Mouse (Mus musculus) cerebral cortex, adult 2 months (tissue): ENCODE data around the gene Prkce.

Experiments used
- WGBS: fragments of 180-500 bp; shearing (Covaris S2); methylation state at CpG from one replicate; pipeline ENCODE4 v1.1.7; 2018; 5-methylcytosine and 5-hydroxymethylcytosine counted together

The Prkce gene

DNA sequence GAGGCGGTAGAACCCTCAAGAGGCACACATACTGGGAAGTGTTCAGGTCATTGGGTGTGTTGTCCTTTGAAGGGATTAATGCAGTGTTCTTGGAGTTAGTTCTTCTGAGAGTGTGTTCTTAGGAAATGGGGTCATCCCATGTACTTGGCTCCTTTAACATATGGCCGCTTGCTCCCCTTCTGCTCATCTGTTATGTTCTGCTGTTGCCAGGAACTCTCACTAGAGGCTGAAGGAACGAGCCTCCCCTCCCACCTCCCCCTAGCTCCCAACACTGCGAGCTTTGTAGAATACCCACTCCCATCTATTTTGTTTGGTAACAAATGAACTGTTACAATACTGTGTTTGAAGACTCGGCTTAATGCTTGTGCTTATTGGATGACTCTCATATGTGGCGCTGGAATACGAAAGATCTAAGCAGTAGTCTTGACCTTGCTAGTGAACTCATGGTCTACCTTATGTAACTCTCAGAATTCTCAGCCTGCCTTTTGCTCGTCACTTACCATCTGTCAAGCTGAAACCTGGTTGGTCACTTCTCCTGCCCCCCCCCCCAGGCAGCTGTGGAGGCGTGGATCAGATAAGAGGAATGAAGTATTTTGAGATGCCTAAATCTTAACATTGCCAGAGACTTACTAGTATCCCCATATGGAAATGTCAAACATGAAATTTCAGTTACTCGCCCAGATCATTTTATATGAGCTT lies 58.1 kb downstream of the Prkce start:
- 60% methylated on average over 10 of the region's 10 CpGs for WGBS

DNA sequence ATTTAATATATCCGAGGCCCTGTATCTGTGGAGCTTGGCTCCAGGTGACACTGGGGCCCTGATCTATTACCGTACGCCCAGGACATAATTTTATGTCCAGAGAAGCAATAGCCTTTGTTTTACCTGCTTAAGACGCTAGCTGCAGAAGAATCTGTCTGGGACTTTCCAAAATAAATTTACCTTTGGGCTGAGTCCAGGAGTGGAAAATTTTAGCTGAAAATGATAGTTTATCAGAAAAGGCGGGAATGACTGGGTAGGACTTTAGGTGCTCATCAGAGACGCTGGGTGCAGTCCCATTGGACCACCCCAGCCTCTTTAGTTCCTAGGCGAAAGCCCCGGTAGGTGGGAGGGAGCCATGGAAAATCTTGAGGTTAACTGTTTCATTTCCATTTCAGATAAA lies 58.6 kb downstream of the Prkce start:
- 57% methylated on average over 8 of the region's 8 CpGs for WGBS

GRCm38 (mm10) chr17:86226635-86227034 lies 59.0 kb downstream of the Prkce start:
- 62% methylated on average over 7 of the region's 7 CpGs for WGBS

- WGBS: 61% methylated on average over 3 of the region's 3 CpGs
Observed at GRCm38 (mm10) chr17:86227389-86227788, 59.8 kb downstream of the Prkce start.

- 55% methylated on average over 8 of the region's 8 CpGs for WGBS
Observed at GRCm38 (mm10) chr17:86228850-86229249, 61.3 kb downstream of the Prkce start.

DNA sequence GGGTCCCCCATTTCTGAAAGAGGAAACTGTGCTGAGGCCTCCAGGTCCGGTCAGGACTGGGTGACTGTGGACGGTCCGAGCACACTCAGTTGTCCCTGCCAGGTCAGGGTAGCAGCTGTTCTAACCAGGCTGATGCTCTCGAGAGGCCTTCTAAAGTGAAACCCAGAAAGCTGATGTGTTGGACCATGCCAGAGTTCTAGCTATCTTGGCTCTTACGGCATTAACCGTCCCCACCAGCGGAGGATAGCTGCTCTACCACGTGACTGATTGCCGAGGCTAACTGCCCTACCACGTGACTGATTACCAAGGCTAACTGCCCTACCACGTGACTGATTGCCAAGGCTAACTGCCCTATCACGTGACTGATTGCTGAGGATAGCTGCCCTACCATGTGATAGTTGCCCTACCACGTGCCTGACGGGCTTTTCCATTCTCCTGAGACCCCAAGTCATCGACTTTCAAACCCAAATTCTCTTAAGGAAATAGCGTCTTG lies 62.6 kb downstream of the Prkce start:
- WGBS: 89% methylated on average over 16 of the region's 16 CpGs

- WGBS: 48% methylated on average over 12 of the region's 12 CpGs
Observed at GRCm38 (mm10) chr17:86231741-86232179, 64.2 kb downstream of the Prkce start.

DNA sequence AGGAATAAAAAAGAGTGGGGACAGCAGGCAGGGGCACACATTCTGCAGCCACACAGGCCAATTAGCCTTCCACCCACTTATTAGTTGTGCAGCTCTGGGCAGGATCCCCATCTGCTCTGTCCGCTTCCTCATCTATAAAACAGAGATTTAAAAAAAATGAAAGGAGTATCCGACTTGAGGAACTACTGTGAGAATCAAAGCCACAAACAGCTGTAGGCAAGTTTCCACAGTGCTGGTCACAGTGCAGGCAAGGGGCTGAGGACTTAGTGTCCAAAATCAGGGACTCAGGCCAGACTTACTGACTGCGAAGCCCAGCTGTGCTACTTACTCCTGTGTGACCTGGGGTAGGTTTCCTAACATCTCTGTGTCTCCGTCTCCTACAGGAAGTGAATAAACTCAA lies 64.7 kb downstream of the Prkce start:
- WGBS: 67% methylated on average over 4 of the region's 4 CpGs

DNA sequence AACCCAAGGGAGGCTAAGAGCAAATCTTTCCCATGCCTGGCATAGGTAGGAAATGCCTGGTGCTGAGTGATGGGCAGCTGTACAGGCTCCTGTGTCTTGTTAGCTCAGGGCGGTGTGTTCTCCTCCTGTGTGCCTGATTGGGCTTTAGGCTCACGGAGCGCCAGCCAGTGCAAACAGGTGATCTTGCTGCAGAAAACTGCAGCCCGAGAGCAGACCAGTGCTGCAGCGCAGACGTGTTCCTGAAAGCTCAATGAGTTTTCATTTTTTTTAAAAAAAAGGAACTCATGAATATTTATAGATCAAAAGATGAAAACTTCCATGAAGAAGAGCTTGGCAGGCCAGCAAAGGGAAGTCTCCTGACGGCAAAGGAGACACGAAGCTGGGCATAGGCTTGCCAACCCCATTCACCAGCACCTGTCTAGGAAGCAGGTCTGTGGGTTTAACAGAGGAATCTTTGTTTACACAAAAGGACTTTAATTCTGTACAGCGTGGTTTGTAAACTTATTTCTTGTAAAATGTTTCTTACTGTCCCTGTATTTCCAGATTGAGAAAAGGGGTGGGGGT lies 67.1 kb downstream of the Prkce start:
- 30% methylated on average over 9 of the region's 9 CpGs for WGBS

- WGBS: 50% methylated on average over 10 of the region's 10 CpGs
Observed at GRCm38 (mm10) chr17:86236026-86236712, 68.6 kb downstream of the Prkce start.

GRCm38 (mm10) chr17:86236861-86237763 lies 69.5 kb downstream of the Prkce start:
- 57% methylated on average over 16 of the region's 16 CpGs for WGBS

DNA sequence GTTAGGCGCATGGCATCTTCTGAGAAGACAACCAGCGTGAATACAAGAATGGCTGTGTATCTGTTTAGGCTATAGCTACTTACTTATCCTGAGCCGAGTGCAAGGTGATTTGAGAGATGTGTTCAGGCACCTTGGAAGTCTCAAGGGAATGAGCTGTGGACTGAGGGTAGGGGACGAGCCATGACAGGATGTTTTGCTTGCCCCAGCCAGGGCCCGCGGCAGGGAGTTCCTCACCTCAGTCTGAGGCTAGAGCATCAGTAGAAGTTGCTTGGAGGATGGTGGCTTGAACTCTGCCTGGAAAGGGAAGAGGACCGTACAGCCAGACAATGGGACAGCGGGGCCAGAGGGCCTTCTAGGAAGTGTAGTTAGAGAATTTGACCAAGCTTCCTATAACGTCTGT lies 74.7 kb downstream of the Prkce start:
- 88% methylated on average over 9 of the region's 9 CpGs for WGBS

DNA sequence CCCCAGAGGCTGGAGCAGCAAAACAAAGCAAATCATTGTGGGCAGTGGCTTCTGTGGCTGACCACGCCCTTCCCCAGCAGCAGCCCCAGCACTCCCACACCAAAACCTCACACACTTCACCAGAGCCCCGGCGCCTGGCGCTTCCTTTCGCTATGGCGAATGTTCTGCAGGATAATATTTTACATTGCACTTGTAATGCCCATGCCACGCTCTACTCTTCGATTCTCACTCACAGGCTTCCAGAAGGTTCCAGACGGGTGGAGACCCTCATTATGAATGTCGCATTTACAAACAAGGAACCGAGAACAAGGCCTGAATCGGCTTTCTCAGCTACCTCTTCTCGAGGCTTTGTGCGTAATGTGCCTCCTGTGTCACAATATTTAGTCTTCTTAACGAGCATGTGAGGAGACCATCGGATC lies 75.5 kb downstream of the Prkce start:
- WGBS: 60% methylated on average over 16 of the region's 16 CpGs

DNA sequence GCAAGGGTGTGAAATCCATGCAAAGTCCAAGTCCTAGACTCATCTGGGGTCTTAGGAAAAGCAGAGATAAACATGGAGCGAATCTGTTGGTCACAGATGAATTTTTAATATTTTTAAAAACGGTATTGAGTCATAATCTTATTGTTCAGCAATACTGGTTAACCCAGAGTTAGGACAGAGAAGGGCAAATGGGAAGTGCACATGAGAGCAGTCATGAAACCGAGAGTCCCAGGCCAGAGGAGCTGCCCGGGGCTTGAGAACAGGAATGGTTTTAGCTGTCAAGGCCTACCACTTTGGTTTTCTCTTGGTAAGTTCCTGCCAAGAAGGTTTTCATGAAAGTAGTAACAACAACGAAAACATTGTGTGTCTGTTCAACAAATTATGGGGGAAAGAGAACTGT lies 76.8 kb downstream of the Prkce start:
- 91% methylated on average over 5 of the region's 5 CpGs for WGBS

GRCm38 (mm10) chr17:86248832-86249231 lies 81.2 kb downstream of the Prkce start:
- 88% methylated on average over 8 of the region's 8 CpGs for WGBS

DNA sequence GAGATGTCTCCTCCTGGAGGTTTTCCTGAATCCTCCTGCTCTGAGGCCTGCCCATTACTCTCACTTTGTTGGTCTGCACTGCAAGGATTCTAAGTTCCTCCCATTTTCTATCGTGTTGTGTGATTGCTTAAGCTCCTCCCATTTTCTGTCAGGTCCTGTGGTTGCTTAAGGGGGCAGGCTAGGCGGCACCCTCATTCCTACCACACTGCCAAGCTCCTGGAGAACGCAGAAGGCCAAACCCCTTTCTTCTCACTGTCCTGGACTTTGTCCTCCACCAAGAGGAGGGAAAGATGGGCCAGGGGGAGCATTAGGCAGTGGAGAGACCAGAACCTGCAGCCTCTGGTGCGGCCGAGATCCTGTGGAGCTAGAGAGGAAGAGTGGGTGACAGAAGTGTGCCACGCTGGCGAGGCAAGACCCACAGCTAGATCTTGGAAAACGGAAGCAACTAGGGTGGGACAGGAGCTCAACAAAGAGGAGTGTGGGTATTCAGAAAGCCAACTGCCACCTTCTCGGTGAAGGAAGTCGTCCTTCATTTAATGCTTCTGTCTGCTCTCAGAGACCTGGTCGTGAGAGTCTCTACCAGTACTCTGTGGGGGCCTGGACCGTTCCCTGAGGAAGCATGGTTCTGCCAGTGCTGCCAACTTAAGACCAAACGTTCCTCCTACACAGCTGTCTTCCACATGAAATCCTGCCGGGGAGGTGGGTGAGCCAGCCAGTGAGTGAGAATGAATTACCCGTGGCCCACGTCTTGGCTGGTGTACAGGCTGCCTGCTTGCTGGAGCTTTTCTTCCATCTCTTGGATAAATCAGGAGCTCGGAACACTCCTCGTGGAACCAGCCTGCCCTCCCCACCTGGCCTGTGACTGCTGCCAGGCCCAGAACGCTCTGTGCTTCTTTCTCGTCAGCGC lies 82.2 kb downstream of the Prkce start:
- 42% methylated on average over 21 of the region's 21 CpGs for WGBS

- 47% methylated on average over 7 of the region's 7 CpGs for WGBS
Observed at GRCm38 (mm10) chr17:86250406-86250905, 82.9 kb downstream of the Prkce start.

DNA sequence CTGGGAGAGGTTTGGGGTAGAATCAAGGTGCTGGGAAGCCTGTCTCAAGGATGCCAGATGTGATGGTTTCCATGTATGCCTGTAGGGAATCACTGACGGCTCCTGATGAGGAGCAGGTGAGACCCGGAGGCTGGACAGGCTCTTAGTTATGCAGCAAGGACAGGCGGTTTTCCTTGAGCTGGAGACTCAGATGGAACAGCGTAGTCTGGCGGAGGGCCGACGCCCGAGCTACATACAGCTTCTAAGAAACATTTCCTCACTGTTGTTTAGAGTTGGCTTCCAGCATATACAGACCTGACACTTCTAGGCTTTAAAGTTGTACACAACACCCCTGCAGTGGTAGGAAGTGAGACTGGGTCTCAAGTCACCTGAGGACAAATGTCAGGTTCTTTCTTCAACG lies 86.3 kb downstream of the Prkce start:
- 34% methylated on average over 9 of the region's 9 CpGs for WGBS

- WGBS: 50% methylated on average over 8 of the region's 8 CpGs
Observed at GRCm38 (mm10) chr17:86254285-86254684, 86.7 kb downstream of the Prkce start.

- 99% methylated on average over 6 of the region's 6 CpGs for WGBS
Observed at GRCm38 (mm10) chr17:86254978-86255377, 87.4 kb downstream of the Prkce start.

DNA sequence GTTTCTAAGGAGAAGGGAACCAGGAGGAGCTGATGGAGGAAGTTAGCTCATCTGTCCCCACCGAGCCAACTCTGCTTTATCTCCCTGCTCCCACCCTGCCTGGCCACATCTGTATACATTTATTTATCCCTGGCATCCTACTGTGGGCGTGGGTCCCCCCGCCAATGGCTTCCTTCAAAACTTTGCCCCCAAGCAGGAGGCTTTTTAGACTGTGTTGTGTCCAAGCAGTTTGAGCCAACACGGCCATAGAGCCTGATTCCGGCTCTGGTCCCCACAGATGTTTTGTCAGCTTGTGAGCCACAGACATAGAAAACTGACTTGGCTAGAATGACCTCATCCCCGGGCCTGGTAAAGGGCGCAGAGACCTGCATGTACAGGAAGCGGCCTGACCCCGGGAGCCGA lies 89.1 kb downstream of the Prkce start:
- 79% methylated on average over 10 of the region's 10 CpGs for WGBS
